Mouse (Mus musculus): Measurements from ENCODE around the gene B230118H07Rik. TPM values are rescaled to one million over a fixed set of nuclear protein-coding genes. Genes with fewer than 3 reads are reported as not detected.

B230118H07Rik gene
- total and polyA plus RNA-seq, 3 experiments, result 22.4 to 30.6 TPM; not detected in 1

DNA sequence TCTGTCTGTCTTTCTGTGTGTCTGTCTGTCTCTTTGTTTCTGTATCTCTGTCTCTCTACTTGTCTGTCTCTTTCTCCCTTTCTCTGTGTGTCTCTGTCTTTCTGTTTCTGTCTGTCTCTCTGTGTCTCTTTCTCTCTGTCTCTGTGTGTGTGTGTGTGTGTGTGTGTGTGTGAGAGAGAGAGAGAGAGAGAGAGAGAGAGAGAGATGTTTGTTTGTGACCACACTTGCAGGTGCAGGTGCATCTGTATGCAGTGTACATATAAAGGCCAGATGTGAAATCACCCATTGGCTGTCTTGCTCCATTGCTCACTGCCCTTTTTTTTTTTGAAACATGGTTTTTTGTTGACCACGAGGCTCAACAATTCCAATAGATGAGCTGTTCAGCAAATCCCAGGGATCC, 1.1 kb upstream of the B230118H07Rik start:
- no peak for DNase-seq (ENCODE audit: low read depth, low spot score)
- Histone ChIP-seq H3K36me3 (ENCODE audit: control insufficient read depth in 1 of 2, insufficient read depth in 2 of 2, low read length in 2 of 2) (0 out of 4 replicates have a peak, but pooled peaks cover 0 to 2% of the 10 kb centered on the region in 2 experiments), H3K27ac (ENCODE audit: control insufficient read depth, low read depth, low read length) (no peak overlapping the region), H3K4me3 (ENCODE audit: control insufficient read depth in 1 of 2, insufficient read depth in 1 of 2, low read depth in 2 of 2, low read length in 2 of 2) (no peak overlapping the region), H3K4me1 (ENCODE audit: control insufficient read depth in 1 of 2, insufficient read depth in 2 of 2, low read length in 2 of 2) (peaks cover 0 to 4% of the 10 kb centered on the region in 2 experiments; a peak in 1 of 4 replicates), H3K79me2 (ENCODE audit: control insufficient read depth, insufficient read depth, low read length, poor library complexity) (no peaks in the 10 kb centered on the region), H3K9ac (ENCODE audit: control insufficient read depth, low read depth, low read length, poor library complexity, severe bottlenecking) (no peak overlapping the region), H3K27me3 (ENCODE audit: control insufficient read depth in 1 of 2, insufficient read depth in 2 of 2, low read length in 2 of 2) (peaks cover 1% of the 10 kb centered on the region in 2 experiments; a peak in 2 of 4 replicates), H3K9me3 (replicated peaks; ENCODE audit: insufficient read depth, low read length) (no peaks in the 10 kb centered on the region)
- TF ChIP-seq E2F4 (IDR thresholded peaks at IDR 0.05; ENCODE audit: borderline replicate concordance, low read depth, low read length) (no peak), KAT2A (conservative IDR thresholded peaks at IDR 0.05; ENCODE audit: low read depth, low read length) (no peak), POLR2AphosphoS5 (IDR thresholded peaks at IDR 0.05; ENCODE audit: borderline replicate concordance, low read depth, low read length) (no peak), ZC3H11A (IDR thresholded peaks at IDR 0.05; ENCODE audit: low read depth, low read length) (no peak), SIN3A (IDR thresholded peaks at IDR 0.05; ENCODE audit: low read length) (no peak), BHLHE40 (IDR thresholded peaks at IDR 0.05; ENCODE audit: borderline replicate concordance, low read depth, low read length) (no peak), USF2 (IDR thresholded peaks at IDR 0.05; ENCODE audit: borderline replicate concordance in 1 of 2, insufficient read depth in 1 of 2, low read depth in 1 of 2, low read length in 2 of 2) (no peak), MAZ (IDR thresholded peaks at IDR 0.05; ENCODE audit: low read depth, low read length) (no peak)

DNA sequence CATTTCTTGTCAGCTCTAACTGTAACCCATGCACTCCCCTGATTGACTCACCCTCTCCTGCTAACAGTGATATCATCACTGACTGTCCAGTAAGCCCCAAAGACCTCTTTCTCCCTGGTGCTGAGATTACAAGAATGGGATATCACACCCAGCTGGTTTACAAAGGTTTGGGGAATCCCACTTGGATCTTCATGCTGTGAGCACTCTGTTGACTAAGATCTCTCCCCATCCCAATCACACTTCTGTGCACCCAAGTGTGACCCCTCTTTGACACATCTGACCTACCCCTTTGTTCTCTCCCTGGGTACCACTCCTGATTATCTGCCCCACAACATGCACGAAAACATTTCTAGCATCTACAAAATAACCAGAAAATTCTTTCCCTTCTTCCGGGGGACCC, 971 bp downstream of the B230118H07Rik start:
- peaks cover 1% of the 10 kb centered on the region in 2 experiments; a peak in 2 of 4 replicates for H3K27me3 ChIP-seq (ENCODE audit: control insufficient read depth in 1 of 2, insufficient read depth in 2 of 2, low read length in 2 of 2)
- H3K27ac ChIP-seq (ENCODE audit: control insufficient read depth, low read depth, low read length), result no peak overlapping the region
- H3K36me3 ChIP-seq (ENCODE audit: control insufficient read depth in 1 of 2, insufficient read depth in 2 of 2, low read length in 2 of 2), result 0 out of 4 replicates have a peak, but pooled peaks cover 0 to 2% of the 10 kb centered on the region in 2 experiments
- no peak for DNase-seq (ENCODE audit: low read depth, low spot score)
- no peaks in the 10 kb centered on the region for H3K79me2 ChIP-seq (ENCODE audit: control insufficient read depth, insufficient read depth, low read length, poor library complexity)
- no peak overlapping the region for H3K4me3 ChIP-seq (ENCODE audit: control insufficient read depth in 1 of 2, insufficient read depth in 1 of 2, low read depth in 2 of 2, low read length in 2 of 2)
- TF ChIP-seq ZKSCAN1 (IDR thresholded peaks at IDR 0.05; ENCODE audit: low read depth, low read length), result no peak
- TF ChIP-seq CHD2 (IDR thresholded peaks at IDR 0.05; ENCODE audit: low read length), result no peak
- no peak for TF ChIP-seq POLR2A (IDR thresholded peaks at IDR 0.05; ENCODE audit: control insufficient read depth in 1 of 2, insufficient read depth in 1 of 2, low read depth in 1 of 2, low read length in 2 of 2, poor library complexity in 1 of 2)
- TF ChIP-seq ZC3H11A (IDR thresholded peaks at IDR 0.05; ENCODE audit: low read depth, low read length), result no peak
- no peak for TF ChIP-seq MEF2A (IDR thresholded peaks at IDR 0.05; ENCODE audit: extremely low read depth, insufficient replicate concordance, low read depth, low read length, poor library complexity, severe bottlenecking)
- TF ChIP-seq MYC (IDR thresholded peaks at IDR 0.05; ENCODE audit: low read depth, low read length), result no peak
- no peak for TF ChIP-seq NRF1 (IDR thresholded peaks at IDR 0.05; ENCODE audit: insufficient read depth, low read depth, low read length, poor library complexity, severe bottlenecking)
- no peak for TF ChIP-seq ZMIZ1 (IDR thresholded peaks at IDR 0.05; ENCODE audit: low read depth, low read length)
- H3K9ac ChIP-seq (ENCODE audit: control insufficient read depth, low read depth, low read length, poor library complexity, severe bottlenecking), result no peak overlapping the region
- H3K9me3 ChIP-seq (replicated peaks; ENCODE audit: insufficient read depth, low read length), result no peaks in the 10 kb centered on the region
- H3K4me1 ChIP-seq (ENCODE audit: control insufficient read depth in 1 of 2, insufficient read depth in 2 of 2, low read length in 2 of 2), result peaks cover 0 to 4% of the 10 kb centered on the region in 2 experiments; a peak in 1 of 4 replicates
